Mouse (Mus musculus): ENCODE data around the gene Gusb. TPM values are rescaled to one million over a fixed set of nuclear protein-coding genes. Genes with fewer than 3 reads are reported as not detected.
A peak's percentile ranks its signal among the peaks of the same experiment; 100 is the strongest.

Gusb gene
- polyA plus RNA-seq, 1 experiment from 2014 or later: 65.0 TPM

DNA sequence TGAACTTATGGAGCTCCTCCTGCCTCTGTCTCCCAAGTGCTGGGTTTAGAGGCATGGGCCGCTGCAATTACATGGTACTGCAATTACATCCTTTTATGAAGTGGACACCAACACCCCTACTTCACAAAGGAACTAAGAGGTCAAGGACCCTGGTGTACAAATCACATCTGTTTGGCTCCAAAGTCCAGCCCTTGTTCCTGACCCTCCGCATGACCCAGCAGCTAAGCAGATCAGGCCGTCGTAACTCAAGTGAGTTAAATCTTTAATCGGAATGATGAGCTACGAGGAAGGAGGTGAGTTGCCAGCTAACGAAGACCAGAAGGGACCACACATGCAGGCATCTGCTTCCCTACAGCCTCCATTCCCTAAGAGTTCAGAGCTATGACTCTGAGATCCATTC is 19.5 kb upstream of the Gusb start:
- H3K4me1 ChIP-seq: peaks cover 5% of the 10 kb centered on the region; the same call in 1 of the 2 replicates
- 73% methylated on average over 7 of the region's 7 CpGs for WGBS
- ATAC-seq (ENCODE audit: borderline replicate concordance, extremely low read depth, low FRiP score, low TSS enrichment): no peak
- no peak overlapping the region for H3K4me3 ChIP-seq
- H3K9me3 ChIP-seq: no peaks in the 10 kb centered on the region
- no peaks in the 10 kb centered on the region for H3K36me3 ChIP-seq
- H3K9ac ChIP-seq: no peak overlapping the region
- H3K27ac ChIP-seq: no peak overlapping the region
- 0 out of 2 replicates have a peak, but pooled peaks cover 2% of the 10 kb centered on the region for H3K27me3 ChIP-seq
- H3K4me2 ChIP-seq: no peak overlapping the region

DNA sequence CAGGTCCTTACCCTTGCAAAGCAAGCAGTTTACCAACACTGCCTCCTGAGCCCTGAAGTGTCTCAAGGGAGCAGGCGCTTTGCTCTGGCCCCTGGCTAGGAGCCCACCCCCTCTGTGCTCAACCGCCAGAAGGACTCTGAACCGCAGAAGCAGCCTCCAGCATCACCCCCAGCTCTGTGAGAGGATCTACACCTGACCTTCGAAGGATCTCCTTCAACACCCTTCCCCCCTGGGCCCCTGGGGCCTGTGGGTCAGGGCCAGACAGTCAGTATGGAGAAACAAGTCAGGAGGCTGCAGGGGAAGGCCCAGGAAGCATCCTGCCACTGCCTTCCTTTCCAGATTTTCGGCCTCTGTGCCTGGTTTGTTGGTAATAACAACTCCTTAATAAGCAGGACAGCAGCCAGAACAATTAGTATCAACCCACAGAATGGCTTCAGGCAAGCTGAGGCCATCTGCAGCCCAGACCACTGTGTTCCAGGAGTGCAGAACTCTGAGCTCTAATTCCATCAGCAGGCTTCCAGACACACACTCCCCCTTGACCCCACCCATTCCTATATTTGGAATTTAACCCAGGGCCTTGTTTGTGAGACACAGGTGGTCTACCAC is 18.6 kb upstream of the Gusb start:
- no peak overlapping the region for H3K4me2 ChIP-seq
- H3K4me3 ChIP-seq: no peak overlapping the region
- WGBS: 56% methylated on average over 5 of the region's 5 CpGs
- H3K27ac ChIP-seq: no peak overlapping the region
- H3K9ac ChIP-seq: no peak overlapping the region
- no peak for ATAC-seq (ENCODE audit: borderline replicate concordance, extremely low read depth, low FRiP score, low TSS enrichment)
- H3K27me3 ChIP-seq: no peaks in the 10 kb centered on the region
- H3K36me3 ChIP-seq: no peaks in the 10 kb centered on the region
- peaks cover 5% of the 10 kb centered on the region; the same call in 1 of the 2 replicates for H3K4me1 ChIP-seq
- no peaks in the 10 kb centered on the region for H3K9me3 ChIP-seq

DNA sequence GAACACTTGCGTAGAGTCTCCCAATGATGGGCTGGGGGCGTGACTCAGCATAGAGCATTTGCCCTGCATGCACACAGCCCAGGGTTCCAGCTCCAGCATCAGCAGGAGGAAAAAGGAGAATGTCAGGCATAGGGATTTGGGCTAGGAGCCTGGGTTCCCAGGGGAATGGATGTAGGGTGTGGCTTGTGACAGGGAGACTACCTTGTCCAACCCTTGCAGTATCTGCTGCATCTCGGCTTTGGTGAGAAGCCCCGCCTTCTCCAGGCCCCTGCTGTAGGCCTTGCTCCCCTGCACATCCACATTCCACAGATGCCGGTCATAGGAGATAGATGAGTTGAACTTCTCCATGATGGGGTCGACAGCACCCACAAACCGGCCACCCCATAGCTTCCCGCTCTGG is 16.6 kb upstream of the Gusb start:
- Histone ChIP-seq H3K36me3 (peaks cover 6% of the 10 kb centered on the region; the same call in 1 of the 2 replicates), H3K27me3 (no peaks in the 10 kb centered on the region), H3K9ac (no peak overlapping the region), H3K27ac (no peak overlapping the region), H3K4me2 (no peak overlapping the region), H3K4me1 (peaks cover 5% of the 10 kb centered on the region; the same call in 1 of the 2 replicates), H3K9me3 (no peaks in the 10 kb centered on the region), H3K4me3 (no peak overlapping the region)
- WGBS: 53% methylated on average over 8 of the region's 8 CpGs
- no peak for ATAC-seq (ENCODE audit: borderline replicate concordance, extremely low read depth, low FRiP score, low TSS enrichment)

DNA sequence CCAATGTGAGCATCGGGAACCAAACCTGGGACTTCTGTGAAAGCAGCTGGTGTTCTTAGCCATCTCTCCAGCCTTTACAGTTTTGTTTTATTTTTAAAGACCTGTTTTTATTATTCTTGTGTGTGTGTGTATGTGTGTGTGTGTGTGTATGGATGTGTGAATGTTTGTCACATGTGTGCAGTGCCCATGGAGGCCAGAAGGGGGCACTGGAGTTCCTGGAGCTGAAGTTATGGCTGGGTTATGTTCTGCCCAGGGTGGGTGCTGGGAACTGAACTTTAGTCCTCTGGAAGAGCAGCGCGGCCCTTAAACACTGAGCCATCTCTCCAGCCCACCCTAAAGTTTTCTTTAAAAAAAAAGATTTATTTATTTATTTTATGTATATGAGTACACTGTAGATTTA is 12.3 kb upstream of the Gusb start:
- Histone ChIP-seq H3K4me3 (no peak overlapping the region), H3K27me3 (no peaks in the 10 kb centered on the region), H3K27ac (no peak overlapping the region), H3K4me1 (no peaks in the 10 kb centered on the region), H3K9ac (no peak overlapping the region), H3K36me3 (peaks cover 14% of the 10 kb centered on the region; the same call in 1 of the 2 replicates), H3K4me2 (no peak overlapping the region), H3K9me3 (0 out of 2 replicates have a peak, but pooled peaks cover 2% of the 10 kb centered on the region)
- ATAC-seq (ENCODE audit: borderline replicate concordance, extremely low read depth, low FRiP score, low TSS enrichment): no peak
- 97% methylated on average over 3 of the region's 3 CpGs for WGBS

DNA sequence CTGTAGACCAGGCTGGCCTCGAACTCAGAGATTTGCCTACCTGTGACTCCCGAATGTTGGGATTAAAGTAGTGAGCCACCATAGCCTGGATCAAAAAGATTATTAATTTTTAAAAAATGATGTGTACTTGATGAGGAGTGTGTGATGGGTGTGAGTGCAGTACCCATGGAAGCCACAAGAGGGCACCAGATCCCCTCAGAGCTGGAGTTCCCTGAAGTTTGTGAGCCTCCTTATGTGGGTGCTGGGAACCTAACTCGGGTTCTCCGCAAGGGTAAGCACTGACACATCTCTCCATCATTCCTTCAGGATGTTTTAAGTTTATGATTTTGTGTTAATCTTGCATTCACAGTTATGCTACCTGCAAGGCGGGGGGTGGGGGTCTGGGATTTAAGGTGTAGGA is 8.1 kb upstream of the Gusb start:
- Histone ChIP-seq H3K36me3 (peaks cover 14% of the 10 kb centered on the region; the same call in 1 of the 2 replicates), H3K27me3 (no peaks in the 10 kb centered on the region), H3K9me3 (0 out of 2 replicates have a peak, but pooled peaks cover 2% of the 10 kb centered on the region), H3K4me2 (no peak overlapping the region), H3K27ac (no peak overlapping the region), H3K4me3 (no peak overlapping the region), H3K4me1 (no peaks in the 10 kb centered on the region), H3K9ac (no peak overlapping the region)
- no peak for ATAC-seq (ENCODE audit: borderline replicate concordance, extremely low read depth, low FRiP score, low TSS enrichment)
- 94% methylated on average over 5 of the region's 5 CpGs for WGBS

DNA sequence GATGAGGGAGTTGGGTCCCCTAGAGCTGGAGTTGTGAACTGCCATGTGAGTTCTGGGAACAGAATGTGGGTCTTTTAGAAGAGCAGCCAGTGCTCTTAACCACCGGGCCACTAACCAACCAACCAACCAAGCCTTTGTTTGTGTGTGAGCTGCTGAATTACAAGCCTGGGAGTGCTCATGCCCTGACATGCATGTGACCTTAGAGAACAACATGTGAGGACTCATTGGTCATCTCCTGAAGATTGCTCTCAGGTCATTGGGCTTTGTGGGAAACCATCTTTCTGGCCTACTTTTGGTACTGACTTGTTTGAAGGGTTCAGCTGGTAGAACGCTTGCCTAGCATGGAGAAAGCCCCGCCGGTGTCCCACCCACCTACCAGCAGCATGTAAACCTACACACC is 6.9 kb upstream of the Gusb start:
- 0 out of 2 replicates have a peak, but pooled peaks cover 2% of the 10 kb centered on the region for H3K9me3 ChIP-seq
- H3K9ac ChIP-seq: no peak overlapping the region
- H3K27me3 ChIP-seq: no peaks in the 10 kb centered on the region
- H3K4me1 ChIP-seq: no peaks in the 10 kb centered on the region
- H3K36me3 ChIP-seq: peaks cover 10% of the 10 kb centered on the region; the same call in 1 of the 2 replicates
- 100% methylated on average over 4 of the region's 4 CpGs for WGBS
- no peak overlapping the region for H3K4me2 ChIP-seq
- H3K27ac ChIP-seq: no peak overlapping the region
- no peak for ATAC-seq (ENCODE audit: borderline replicate concordance, extremely low read depth, low FRiP score, low TSS enrichment)
- H3K4me3 ChIP-seq: no peak overlapping the region

DNA sequence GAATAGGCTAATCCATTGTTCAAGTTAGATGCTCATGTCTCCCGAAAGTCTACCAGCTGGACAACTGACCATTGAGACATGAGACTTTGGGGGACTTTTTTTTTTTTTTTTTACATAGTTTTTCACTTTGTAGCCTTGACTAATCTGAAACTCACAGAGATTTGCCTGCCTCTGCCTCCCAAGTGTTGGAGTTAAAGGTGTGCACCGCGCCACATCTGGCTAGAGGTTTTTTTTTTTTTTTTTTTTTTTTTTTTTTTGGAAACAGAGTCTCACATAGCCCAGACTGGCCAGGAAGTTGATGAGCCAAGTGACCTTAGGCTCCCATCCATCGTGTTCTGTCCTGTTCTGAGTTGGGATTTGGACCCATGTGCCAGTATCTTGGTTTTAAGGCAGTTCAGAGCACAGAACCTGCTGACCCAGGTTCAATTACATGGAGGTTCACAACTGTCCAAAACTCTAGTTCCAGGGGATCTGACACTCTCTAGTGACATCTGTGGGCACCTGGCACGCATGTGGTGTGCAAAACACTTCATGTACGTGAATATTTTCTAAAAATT is 5.3 kb upstream of the Gusb start:
- H3K27me3 ChIP-seq: no peaks in the 10 kb centered on the region
- 85% methylated on average over 6 of the region's 6 CpGs for WGBS
- H3K9ac ChIP-seq: no peak overlapping the region
- no peak overlapping the region for H3K27ac ChIP-seq
- H3K4me1 ChIP-seq: peaks cover 6% of the 10 kb centered on the region
- peaks cover 8% of the 10 kb centered on the region; the same call in 1 of the 2 replicates for H3K36me3 ChIP-seq
- 0 out of 2 replicates have a peak, but pooled peaks cover 2% of the 10 kb centered on the region for H3K9me3 ChIP-seq
- no peak overlapping the region for H3K4me2 ChIP-seq
- ATAC-seq (ENCODE audit: borderline replicate concordance, extremely low read depth, low FRiP score, low TSS enrichment): no peak
- H3K4me3 ChIP-seq: no peak overlapping the region

DNA sequence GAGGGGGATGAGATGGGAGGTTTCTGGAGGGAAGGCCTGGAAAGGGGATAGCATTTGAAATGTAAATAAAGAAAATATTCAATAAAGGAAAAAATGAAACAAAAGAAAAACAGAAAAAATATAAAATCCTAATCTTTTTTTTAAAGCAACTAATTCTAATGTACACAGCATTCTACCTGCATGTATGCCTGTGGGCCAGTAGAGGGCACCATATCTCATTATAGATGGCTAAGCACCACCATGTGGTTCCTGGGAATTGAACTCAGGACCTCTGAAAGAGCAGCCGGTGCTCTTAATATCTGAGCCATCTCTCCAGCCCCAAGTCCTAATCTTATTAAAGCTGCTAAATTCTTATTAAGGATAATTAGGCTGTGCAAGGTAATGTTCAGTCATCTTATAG is 4.5 kb upstream of the Gusb start:
- peaks cover 8% of the 10 kb centered on the region; the same call in 1 of the 2 replicates for H3K36me3 ChIP-seq
- peaks cover 9% of the 10 kb centered on the region for H3K4me1 ChIP-seq
- no peak overlapping the region for H3K4me2 ChIP-seq
- no peaks in the 10 kb centered on the region for H3K27me3 ChIP-seq
- H3K9ac ChIP-seq: no peak overlapping the region
- H3K9me3 ChIP-seq: 0 out of 2 replicates have a peak, but pooled peaks cover 2% of the 10 kb centered on the region
- ATAC-seq (ENCODE audit: borderline replicate concordance, extremely low read depth, low FRiP score, low TSS enrichment): no peak
- H3K27ac ChIP-seq: no peak overlapping the region
- 86% methylated on average over 1 of the region's 1 CpGs for WGBS
- no peak overlapping the region for H3K4me3 ChIP-seq

DNA sequence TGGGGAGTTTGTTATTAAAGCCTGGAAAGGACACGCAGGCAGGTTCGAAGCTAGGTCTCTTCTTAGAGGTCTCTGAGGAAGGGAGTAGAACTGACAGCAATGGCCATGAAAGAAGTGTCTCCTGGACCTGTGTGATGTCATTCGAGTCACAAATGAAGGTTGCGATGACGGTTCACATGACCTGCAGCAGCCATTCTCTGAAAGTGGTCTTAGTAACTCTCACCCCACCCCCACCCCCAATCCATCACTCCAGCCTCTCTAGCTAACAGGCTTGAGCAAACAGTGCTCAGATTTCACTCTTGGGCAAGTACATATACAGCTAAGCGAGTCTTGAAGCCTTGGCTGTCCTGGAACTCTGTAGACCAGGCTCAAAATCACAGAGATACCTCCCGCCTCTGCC is 380 bp upstream of the Gusb start:
- H3K4me1 ChIP-seq: peaks cover 21% of the 10 kb centered on the region
- peak overlapping the region; percentile 81 for H3K4me2 ChIP-seq
- H3K9me3 ChIP-seq: no peaks in the 10 kb centered on the region
- ATAC-seq (ENCODE audit: borderline replicate concordance, extremely low read depth, low FRiP score, low TSS enrichment): peak; percentile 43; the same call in 1 of the 2 replicates
- H3K36me3 ChIP-seq: no peaks in the 10 kb centered on the region
- no peaks in the 10 kb centered on the region for H3K27me3 ChIP-seq
- H3K9ac ChIP-seq: peak overlapping the region; percentile 72
- peak overlapping the region; percentile 86 for H3K27ac ChIP-seq
- H3K4me3 ChIP-seq: peak overlapping the region; percentile 62
- WGBS: 15% methylated on average over 7 of the region's 7 CpGs

DNA sequence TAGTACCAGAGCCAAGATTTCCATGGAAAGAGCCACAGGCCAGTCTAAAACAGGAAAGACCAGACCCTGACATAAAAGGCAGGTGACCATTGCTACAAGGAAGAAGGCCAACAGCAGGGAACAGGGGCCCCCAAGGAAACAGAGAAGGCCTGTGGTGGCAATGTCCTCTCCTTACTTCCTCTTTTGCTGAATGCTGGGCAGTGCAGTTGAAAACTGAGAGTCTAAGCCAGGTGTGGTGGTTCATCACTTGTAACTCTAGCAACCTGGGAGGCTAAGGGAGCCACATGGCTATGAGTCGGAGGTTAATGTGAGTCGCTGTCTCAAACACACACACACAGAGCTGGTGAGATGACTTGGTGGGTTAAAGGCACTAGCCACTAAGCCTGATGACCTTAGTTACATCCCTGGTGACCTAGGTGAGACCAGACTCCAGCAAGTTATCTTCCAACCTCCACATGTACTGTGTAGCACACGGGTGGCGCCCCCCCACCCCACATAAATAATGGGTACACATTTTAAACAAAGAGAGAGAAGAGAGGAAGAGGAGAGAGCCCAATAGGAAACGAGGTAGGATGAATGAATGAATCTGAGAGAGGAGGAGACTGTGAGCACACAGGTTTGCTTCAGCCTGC is 1.4 kb downstream of the Gusb start:
- WGBS: 43% methylated on average over 5 of the region's 5 CpGs
- peak overlapping the region; percentile 62 for H3K4me3 ChIP-seq
- H3K9ac ChIP-seq: peak overlapping the region; percentile 72
- H3K27ac ChIP-seq: no peak overlapping the region
- no peaks in the 10 kb centered on the region for H3K9me3 ChIP-seq
- peak overlapping the region; percentile 81 for H3K4me2 ChIP-seq
- peaks cover 21% of the 10 kb centered on the region for H3K4me1 ChIP-seq
- no peak for ATAC-seq (ENCODE audit: borderline replicate concordance, extremely low read depth, low FRiP score, low TSS enrichment)
- 0 out of 2 replicates have a peak, but pooled peaks cover 4% of the 10 kb centered on the region for H3K36me3 ChIP-seq
- H3K27me3 ChIP-seq: no peaks in the 10 kb centered on the region

DNA sequence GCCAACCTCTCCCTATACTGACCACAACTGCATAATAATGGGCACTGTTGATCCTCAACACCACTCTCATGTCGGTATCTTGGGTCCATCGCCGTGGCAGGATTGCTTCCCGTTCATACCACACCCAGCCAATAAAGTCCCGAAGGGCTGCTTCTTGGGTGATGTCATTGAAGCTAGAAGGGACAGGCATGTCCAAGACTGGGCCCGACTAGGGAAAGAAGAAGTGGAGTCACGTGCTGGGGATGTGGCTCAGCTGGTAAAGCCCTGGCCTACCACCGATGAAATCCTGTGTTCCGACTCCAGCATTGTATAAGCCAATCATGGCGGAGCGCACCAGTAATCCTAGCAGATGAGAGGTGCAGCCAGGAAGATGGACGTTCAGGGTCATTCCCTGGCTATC is 2.1 kb downstream of the Gusb start:
- Histone ChIP-seq H3K27ac (no peak overlapping the region), H3K4me2 (no peak overlapping the region), H3K27me3 (no peaks in the 10 kb centered on the region), H3K9ac (no peak overlapping the region), H3K4me1 (peaks cover 21% of the 10 kb centered on the region), H3K9me3 (no peaks in the 10 kb centered on the region), H3K4me3 (no peak overlapping the region), H3K36me3 (0 out of 2 replicates have a peak, but pooled peaks cover 4% of the 10 kb centered on the region)
- 86% methylated on average over 12 of the region's 12 CpGs for WGBS
- no peak for ATAC-seq (ENCODE audit: borderline replicate concordance, extremely low read depth, low FRiP score, low TSS enrichment)

DNA sequence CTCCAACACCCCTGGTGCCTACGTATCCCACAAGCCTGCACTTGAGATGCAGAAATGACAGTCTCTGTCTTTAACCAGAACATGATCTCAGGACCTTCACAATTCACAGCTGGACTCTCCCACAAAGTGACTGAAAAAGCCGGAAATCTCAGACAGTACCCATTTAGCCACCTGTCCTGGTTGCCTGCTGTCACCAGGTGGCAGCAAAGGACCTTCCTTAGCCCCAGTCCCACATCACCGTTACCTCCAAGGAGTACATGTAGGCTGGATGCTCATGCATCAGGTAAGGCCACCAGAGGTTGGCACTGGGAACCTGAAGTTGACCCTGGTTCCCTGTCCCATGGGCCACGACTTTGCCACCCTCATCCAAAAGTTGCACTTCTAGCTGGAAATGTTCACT is 3.8 kb downstream of the Gusb start:
- no peak overlapping the region for H3K9ac ChIP-seq
- 0 out of 2 replicates have a peak, but pooled peaks cover 4% of the 10 kb centered on the region for H3K36me3 ChIP-seq
- peaks cover 21% of the 10 kb centered on the region for H3K4me1 ChIP-seq
- no peak overlapping the region for H3K4me2 ChIP-seq
- H3K27me3 ChIP-seq: no peaks in the 10 kb centered on the region
- 27% methylated on average over 4 of the region's 4 CpGs for WGBS
- ATAC-seq (ENCODE audit: borderline replicate concordance, extremely low read depth, low FRiP score, low TSS enrichment): no peak
- H3K27ac ChIP-seq: no peak overlapping the region
- no peak overlapping the region for H3K4me3 ChIP-seq
- H3K9me3 ChIP-seq: no peaks in the 10 kb centered on the region

All from lung, embryonic 15.5 days (tissue).